Mouse (Mus musculus) stomach, postnatal 0 days (tissue): Measurements from ENCODE around the gene Calcoco1.

ENCODE experiments used
- CTCF ChIP-seq: IDR thresholded peaks from 2 replicates; pipeline ENCODE4 v1.5.1; 2016; ENCODE audit warnings: antibody characterized with exemption, low read depth, mild to moderate bottlenecking, moderate library complexity
- EP300 ChIP-seq: optimal IDR thresholded peaks from 2 replicates; pipeline ENCODE3; 2016; ENCODE audit warnings: antibody characterized with exemption

- TF ChIP-seq CTCF: no peak
- TF ChIP-seq EP300: no peak
Measured at GRCm38 (mm10) chr15:102752164-102752563, 30.2 kb upstream of the Calcoco1 start.
